Mouse (Mus musculus) heart, embryonic 11.5 days (tissue): ENCODE data around the gene Dot1l. TPM values are rescaled to one million over a fixed set of nuclear protein-coding genes. Genes with fewer than 3 reads are reported as not detected.

ENCODE experiments used
- ATAC-seq: fragments of 200-750 bp; cut with Nextera tagmentation; replicated peaks from 2 replicates; pipeline ENCODE4 v1.8.0; 2017; ENCODE audit warnings: moderate library complexity; ENCODE audit not compliant: insufficient number of reproducible peaks, low FRiP score, low TSS enrichment
- H3K27ac ChIP-seq: fragments of 300-500 bp; sonication (generic); 2 replicates; pipeline ENCODE4 v1.5.1; 2014; ENCODE audit warnings: mild to moderate bottlenecking, low read depth, low read length
- H3K27me3 ChIP-seq: fragments of 300-500 bp; sonication (generic); 2 replicates; pipeline ENCODE4 v1.6.1; 2014; ENCODE audit warnings: mild to moderate bottlenecking, low read length, mixed read lengths; ENCODE audit not compliant: control insufficient read depth, insufficient read depth
- H3K36me3 ChIP-seq: fragments of 300-500 bp; sonication (generic); 2 replicates; pipeline ENCODE4 v1.6.1; 2014; ENCODE audit warnings: mild to moderate bottlenecking, low read length, moderate library complexity, mixed read lengths; ENCODE audit not compliant: control insufficient read depth, insufficient read depth
- H3K4me1 ChIP-seq: fragments of 300-500 bp; sonication (generic); 2 replicates; pipeline ENCODE4 v1.6.1; 2014; ENCODE audit warnings: low read length; ENCODE audit not compliant: control insufficient read depth, insufficient read depth
- H3K4me2 ChIP-seq: fragments of 300-500 bp; sonication (generic); 2 replicates; pipeline ENCODE4 v1.6.1; 2014; ENCODE audit warnings: mild to moderate bottlenecking, moderate library complexity
- H3K4me3 ChIP-seq: fragments of 300-500 bp; sonication (generic); 2 replicates; pipeline ENCODE4 v1.5.1; 2014; ENCODE audit warnings: low read depth, low read length
- H3K9ac ChIP-seq: fragments of 300-500 bp; sonication (generic); 2 replicates; pipeline ENCODE4 v1.6.1; 2014; ENCODE audit warnings: mild to moderate bottlenecking, low read depth, low read length, moderate library complexity
- H3K9me3 ChIP-seq: fragments of 300-500 bp; sonication (generic); replicated peaks from 2 replicates; pipeline ENCODE4 v1.6.1; 2016; ENCODE audit warnings: low read length; ENCODE audit not compliant: control insufficient read depth
- WGBS: fragments of 180-500 bp; shearing (Covaris S2); extraction: QIAGEN DNeasy Blood & Tissue Kit; methylation state at CpG from one replicate; pipeline ENCODE4 v1.1.7; 2014; ENCODE audit not compliant: insufficient replicate concordance; 5-methylcytosine and 5-hydroxymethylcytosine counted together
- polyA plus RNA-seq: library from polyadenylated mRNA; unstranded; fragments of >200 nt; fragmentation: Nextera tagmentation; extraction: Ambion mirVana; gene quantifications from 2 replicates; pipeline ENCODE4 v1.2.1, GENCODE M21; 2014

The Dot1l gene
- polyA plus RNA-seq, 1 experiment from 2014 or later: 27.3 TPM

- Histone ChIP-seq H3K27ac (peak overlapping the region; percentile 95), H3K4me2 (peak overlapping the region; percentile 96), H3K4me3 (peak overlapping the region; percentile 90), H3K4me1 (peaks cover 20% of the 10 kb centered on the region), H3K36me3 (peaks cover 36% of the 10 kb centered on the region), H3K9ac (peak overlapping the region; percentile 98), H3K27me3 (no peaks in the 10 kb centered on the region), H3K9me3 (no peaks in the 10 kb centered on the region)
- ATAC-seq: no peak
- 2% methylated on average over 18 of the region's 18 CpGs for WGBS
Measured at GRCm38 (mm10) chr10:80799070-80799566, 44.1 kb downstream of the Dot1l start.

- WGBS: 88% methylated on average over 10 of the region's 10 CpGs
- Histone ChIP-seq H3K36me3 (peaks cover 22% of the 10 kb centered on the region), H3K9ac (no peak overlapping the region)
Measured at GRCm38 (mm10) chr10:80802204-80802912, 47.4 kb downstream of the Dot1l start.

GRCm38 (mm10) chr10:80802996-80803395 is 48.0 kb downstream of the Dot1l start:
- Histone ChIP-seq H3K4me3 (no peak overlapping the region), H3K4me2 (no peak overlapping the region), H3K9ac (no peak overlapping the region), H3K4me1 (peaks cover 36% of the 10 kb centered on the region), H3K36me3 (peaks cover 22% of the 10 kb centered on the region), H3K27ac (no peak overlapping the region), H3K9me3 (no peaks in the 10 kb centered on the region), H3K27me3 (peaks cover 6% of the 10 kb centered on the region)
- ATAC-seq: no peak
- WGBS: 74% methylated on average over 3 of the region's 3 CpGs

More at GRCm38 (mm10) chr10:80802204-80802912, 47.4 kb downstream of the Dot1l start:
- ATAC-seq: no peak
- Histone ChIP-seq H3K27me3 (peaks cover 5% of the 10 kb centered on the region; the same call in 1 of the 2 replicates), H3K4me2 (no peak overlapping the region), H3K4me1 (peaks cover 30% of the 10 kb centered on the region), H3K9me3 (no peaks in the 10 kb centered on the region), H3K4me3 (no peak overlapping the region), H3K27ac (no peak overlapping the region)

- WGBS: 100% methylated on average over 2 of the region's 2 CpGs
- peaks cover 11% of the 10 kb centered on the region for H3K27me3 ChIP-seq
- ATAC-seq: no peak
- peaks cover 49% of the 10 kb centered on the region for H3K4me1 ChIP-seq
- no peaks in the 10 kb centered on the region for H3K9me3 ChIP-seq
- no peak overlapping the region for H3K4me2 ChIP-seq
- no peak overlapping the region for H3K4me3 ChIP-seq
- H3K36me3 ChIP-seq: peaks cover 22% of the 10 kb centered on the region
- no peak overlapping the region for H3K27ac ChIP-seq
- 0 out of 2 replicates have a peak overlapping the region, but pooled peaks have one; percentile 4 for H3K9ac ChIP-seq
Measured at GRCm38 (mm10) chr10:80804340-80804739, 49.3 kb downstream of the Dot1l start.

- ATAC-seq: no peak
- H3K27ac ChIP-seq: no peak within 1 kb of the TSS
- peaks cover 21% of the 10 kb centered on the region for H3K36me3 ChIP-seq
- peaks cover 48% of the 10 kb centered on the region for H3K4me1 ChIP-seq
- H3K4me3 ChIP-seq: no peak within 1 kb of the TSS
- peaks cover 11% of the 10 kb centered on the region for H3K27me3 ChIP-seq
- WGBS: 61% methylated on average over 6 of the region's 6 CpGs
- peak within 1 kb of the TSS; percentile 4; the same call in 1 of the 2 replicates for H3K9ac ChIP-seq
- H3K9me3 ChIP-seq: no peaks in the 10 kb centered on the region
- no peak within 1 kb of the TSS for H3K4me2 ChIP-seq
Measured at GRCm38 (mm10) chr10:80804916-80805315, 49.9 kb downstream of the Dot1l start, which contains the start of gene Amh. Gene Amh, plus strand, starts transcription at chr10:80805243.

- Histone ChIP-seq H3K27ac (no peak overlapping the region), H3K9ac (no peak overlapping the region), H3K4me3 (no peak overlapping the region), H3K36me3 (peaks cover 18% of the 10 kb centered on the region), H3K9me3 (no peaks in the 10 kb centered on the region), H3K27me3 (peaks cover 11% of the 10 kb centered on the region), H3K4me2 (no peak overlapping the region), H3K4me1 (peaks cover 49% of the 10 kb centered on the region)
- no peak for ATAC-seq
- WGBS: 85% methylated on average over 5 of the region's 5 CpGs
Measured at GRCm38 (mm10) chr10:80805322-80805721, 50.3 kb downstream of the Dot1l start.

GRCm38 (mm10) chr10:80805925-80806324 is 50.9 kb downstream of the Dot1l start:
- H3K27ac ChIP-seq: no peak overlapping the region
- peaks cover 18% of the 10 kb centered on the region for H3K36me3 ChIP-seq
- no peaks in the 10 kb centered on the region for H3K9me3 ChIP-seq
- H3K4me2 ChIP-seq: no peak overlapping the region
- ATAC-seq: no peak; the same call in 1 of the 2 replicates
- peaks cover 51% of the 10 kb centered on the region for H3K4me1 ChIP-seq
- WGBS: 18% methylated on average over 3 of the region's 3 CpGs
- no peak overlapping the region for H3K9ac ChIP-seq
- H3K4me3 ChIP-seq: no peak overlapping the region
- peaks cover 11% of the 10 kb centered on the region for H3K27me3 ChIP-seq

GRCm38 (mm10) chr10:80806341-80807056 is 51.5 kb downstream of the Dot1l start:
- Histone ChIP-seq H3K27ac (peak overlapping the region; percentile 64), H3K4me3 (peak overlapping the region; percentile 48), H3K4me1 (peaks cover 51% of the 10 kb centered on the region), H3K9me3 (no peaks in the 10 kb centered on the region), H3K9ac (peak overlapping the region; percentile 73), H3K4me2 (peak overlapping the region; percentile 96), H3K27me3 (peaks cover 11% of the 10 kb centered on the region), H3K36me3 (peaks cover 18% of the 10 kb centered on the region)
- WGBS: 44% methylated on average over 34 of the region's 34 CpGs
- no peak for ATAC-seq
